Mouse (Mus musculus) layer of hippocampus, adult 2 months (tissue): Measurements from ENCODE around the gene Car15. TPM values are rescaled to one million over a fixed set of nuclear protein-coding genes. Genes with fewer than 3 reads are reported as not detected.

Source experiments
- DNase-seq, 2 experiments: peaks; one replicate each; pipeline ENCODE4 v3.0.0; 2022; ENCODE audit warnings: low spot score in 2 of 2
- H3K27ac ChIP-seq: fragments of 200-600 bp; 2 replicates; pipeline ENCODE4 v1.8.1; 2022
- H3K4me3 ChIP-seq: fragments of 200-600 bp; 2 replicates; pipeline ENCODE4 v1.8.1; 2022; ENCODE audit warnings: mild to moderate bottlenecking
- CTCF ChIP-seq: fragments of 200-600 bp; conservative IDR thresholded peaks from 2 replicates; pipeline ENCODE4 v1.8.1; 2022; ENCODE audit warnings: antibody characterized with exemption, mild to moderate bottlenecking, moderate library complexity
- total RNA-seq, 2 experiments: library from RNA; stranded (reverse); gene quantifications; 2 replicates each; pipeline ENCODE4 v1.2.3; 2021

Gene Car15
- total RNA-seq, 2 experiments from 2014 or later, result 13.1 to 16.8 TPM

DNA sequence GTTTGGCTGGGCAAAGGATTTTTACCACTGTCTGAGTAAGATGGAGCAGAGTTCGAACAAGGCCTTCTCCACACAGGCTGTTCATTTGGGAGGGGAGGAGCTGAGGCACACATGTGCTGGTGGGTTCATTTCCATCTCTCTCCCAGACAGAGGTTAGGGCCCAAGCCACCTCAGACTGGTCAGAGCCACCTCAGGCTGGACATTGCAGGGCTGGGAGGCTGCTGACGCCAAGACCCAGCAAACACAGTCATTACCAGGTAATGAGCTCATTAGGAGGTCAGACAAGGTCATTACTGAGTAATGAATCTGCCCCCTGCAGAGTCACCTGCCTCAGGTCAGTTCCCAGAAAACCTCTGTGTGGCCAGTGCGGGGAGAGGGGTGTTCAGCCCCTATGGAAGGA is 9.3 kb downstream of the Car15 start:
- no peak for DNase-seq
- no peak for TF ChIP-seq CTCF
- H3K4me3 ChIP-seq, result no peak overlapping the region
- H3K27ac ChIP-seq, result no peak overlapping the region

- no peak overlapping the region for H3K4me3 ChIP-seq
- TF ChIP-seq CTCF, result no peak
- no peak for DNase-seq
- H3K27ac ChIP-seq, result no peak overlapping the region
These were observed 9.9 kb downstream of the Car15 start for GRCm38 (mm10) chr16:17828229-17828628.

DNA sequence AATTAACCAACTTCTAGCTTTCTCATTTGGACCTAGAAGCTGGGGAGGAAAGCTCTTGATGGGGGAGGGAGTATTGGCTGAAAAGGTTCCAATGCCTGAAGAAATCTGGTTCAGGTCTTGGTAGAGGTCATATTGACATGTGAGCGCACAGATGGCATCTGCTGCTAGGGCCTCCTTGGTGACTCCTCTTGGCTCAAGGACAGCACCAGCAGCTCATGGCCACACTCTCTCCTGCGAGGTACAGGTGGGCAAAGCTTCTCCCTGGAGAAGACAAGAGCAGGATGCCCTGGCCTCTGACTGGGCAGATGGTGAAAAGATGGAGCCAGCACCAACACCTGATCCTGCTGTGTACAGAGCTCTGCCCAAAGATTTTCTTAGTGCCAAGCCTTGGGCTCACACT is 11.7 kb downstream of the Car15 start:
- Histone ChIP-seq H3K4me3 (no peak overlapping the region), H3K27ac (no peak overlapping the region)
- TF ChIP-seq CTCF, result no peak
- no peak for DNase-seq

GRCm38 (mm10) chr16:17816528-17816927 is 21.6 kb downstream of the Car15 start:
- no peak for DNase-seq
- no peak for TF ChIP-seq CTCF
- H3K27ac ChIP-seq, result no peak overlapping the region; the same call in 1 of the 2 replicates

GRCm38 (mm10) chr16:17815411-17816402 is 22.5 kb downstream of the Car15 start:
- peak overlapping the region; percentile 81 for H3K27ac ChIP-seq
- TF ChIP-seq CTCF, result peak; percentile 90

More at GRCm38 (mm10) chr16:17816528-17816927, 21.6 kb downstream of the Car15 start:
- no peak overlapping the region for H3K4me3 ChIP-seq

DNA sequence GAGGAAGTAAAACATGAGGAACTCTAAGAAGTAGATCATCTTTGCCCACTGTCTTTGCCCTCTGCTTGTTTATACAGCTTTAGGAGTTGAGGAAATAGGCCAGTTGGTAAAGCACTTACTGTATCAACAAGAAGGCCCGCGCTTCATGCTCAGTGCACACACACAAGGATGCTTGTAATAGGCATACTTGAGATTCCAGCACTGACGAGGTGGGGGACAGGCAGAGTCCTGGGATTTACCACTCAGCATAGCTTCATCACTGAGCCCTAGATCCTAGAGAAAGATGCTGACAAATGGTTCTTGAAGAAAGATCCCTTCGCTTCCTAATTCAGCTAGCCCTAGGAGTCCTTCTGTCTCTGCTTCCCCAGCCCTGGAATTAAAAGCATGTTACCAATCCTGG is 25.0 kb downstream of the Car15 start:
- TF ChIP-seq CTCF, result no peak
- DNase-seq, result no peak
- no peak overlapping the region for H3K27ac ChIP-seq
- no peak overlapping the region for H3K4me3 ChIP-seq

More at GRCm38 (mm10) chr16:17815411-17816402, 22.5 kb downstream of the Car15 start:
- H3K4me3 ChIP-seq, result peak overlapping the region; percentile 54
- peak in 1 of 2 experiments; percentile 61 for DNase-seq

GRCm38 (mm10) chr16:17812120-17812519 is 26.0 kb downstream of the Car15 start:
- TF ChIP-seq CTCF, result peak; percentile 94
- no peak for DNase-seq
- Histone ChIP-seq H3K27ac (no peak overlapping the region), H3K4me3 (no peak overlapping the region)

DNA sequence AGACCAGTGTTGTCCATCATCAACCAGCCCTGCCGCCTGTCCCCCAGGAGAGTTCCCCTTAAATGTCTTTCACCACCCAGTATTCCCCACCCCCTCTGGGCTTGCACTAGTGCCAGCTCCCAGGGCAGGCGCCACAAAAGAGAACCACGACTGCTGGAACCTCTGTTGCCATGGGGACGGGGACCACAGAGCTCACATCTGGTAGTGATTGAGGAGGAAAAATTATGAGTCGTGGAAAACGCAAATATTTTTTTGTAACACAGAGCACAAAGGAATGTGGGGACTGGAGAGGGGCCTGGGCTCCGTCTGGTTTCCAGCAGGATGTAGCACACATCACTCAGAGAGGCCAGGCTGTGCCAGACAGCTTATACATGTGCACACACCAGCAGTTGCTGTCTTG is 28.5 kb downstream of the Car15 start:
- no peak overlapping the region for H3K27ac ChIP-seq
- H3K4me3 ChIP-seq, result no peak overlapping the region
- DNase-seq, result no peak
- no peak for TF ChIP-seq CTCF

DNA sequence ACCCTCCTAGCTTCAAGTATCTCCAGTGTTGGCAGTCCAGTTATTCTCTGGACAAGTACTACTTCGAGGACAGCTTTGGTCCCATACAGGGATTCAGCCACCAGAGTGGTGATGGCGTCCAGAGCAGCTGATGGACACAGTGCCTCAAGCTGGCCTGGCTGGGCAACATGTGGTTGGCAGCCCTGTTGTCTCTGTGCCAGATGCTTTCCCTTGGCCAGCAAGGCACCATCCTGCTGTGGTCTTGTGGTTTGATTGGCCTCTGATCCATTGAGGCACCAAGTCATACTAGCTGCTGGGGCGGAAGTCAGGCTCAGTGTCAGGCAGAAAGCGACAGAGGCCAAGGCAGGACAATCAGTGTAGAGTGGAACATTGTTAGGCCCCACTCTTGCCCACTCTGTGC is 29.0 kb downstream of the Car15 start:
- DNase-seq, result no peak
- no peak overlapping the region for H3K4me3 ChIP-seq
- H3K27ac ChIP-seq, result no peak overlapping the region
- no peak for TF ChIP-seq CTCF

- peak; percentile 86 to 91 for DNase-seq
- TF ChIP-seq CTCF, result no peak
- H3K27ac ChIP-seq, result peak overlapping the region; percentile 90
- H3K4me3 ChIP-seq, result peak overlapping the region; percentile 71
These were observed 30.8 kb downstream of the Car15 start for GRCm38 (mm10) chr16:17807192-17808009.

GRCm38 (mm10) chr16:17806581-17807191 is 31.5 kb downstream of the Car15 start:
- TF ChIP-seq CTCF, result no peak
- no peak for DNase-seq
- Histone ChIP-seq H3K4me3 (peak overlapping the region; percentile 71), H3K27ac (peak overlapping the region; percentile 90)

- TF ChIP-seq CTCF, result no peak
- Histone ChIP-seq H3K4me3 (no peak overlapping the region; the same call in 1 of the 2 replicates), H3K27ac (no peak overlapping the region)
- no peak for DNase-seq
These were observed 33.2 kb downstream of the Car15 start for GRCm38 (mm10) chr16:17804982-17805381.
